Mouse (Mus musculus) CH12.LX (cell line): ENCODE data around the gene Wdr62. TPM values are rescaled to one million over a fixed set of nuclear protein-coding genes. Genes with fewer than 3 reads are reported as not detected.

Experiments used
- DNase-seq: peaks from one replicate; pipeline ENCODE4 v3.0.0-alpha.2; 2013; ENCODE audit errors: extremely low read depth
- H3K27ac ChIP-seq: 2 replicates; pipeline ENCODE4 v1.5.1; 2012; ENCODE audit warnings: low read depth, mild to moderate bottlenecking, control low read depth, moderate library complexity; ENCODE audit not compliant: insufficient read depth
- H3K27me3 ChIP-seq: replicated peaks from 2 replicates; pipeline ENCODE3; 2012; ENCODE audit warnings: inconsistent platforms
- H3K36me3 ChIP-seq, 2 experiments: replicated peaks in 1 of 2; 2 replicates each; pipeline versions ENCODE3 to v1.6.1; 2012; ENCODE audit warnings: inconsistent platforms in 1 of 2, low read length in 1 of 2, mild to moderate bottlenecking in 1 of 2, mixed read lengths in 1 of 2, moderate library complexity in 1 of 2; ENCODE audit not compliant: control insufficient read depth in 1 of 2, insufficient read depth in 1 of 2
- H3K4me1 ChIP-seq, 2 experiments: 2 replicates each; pipeline ENCODE4 v1.6.1; 2012; ENCODE audit warnings: inconsistent platforms in 1 of 2, moderate library complexity in 1 of 2; ENCODE audit not compliant: insufficient read depth in 2 of 2, control insufficient read depth in 1 of 2
- H3K4me2 ChIP-seq: 2 replicates; pipeline ENCODE4 v1.6.1; 2012; ENCODE audit warnings: low read depth, mild to moderate bottlenecking, control low read depth; ENCODE audit not compliant: poor library complexity, insufficient read depth, severe bottlenecking
- H3K4me3 ChIP-seq, 3 experiments: fragments of 150-350 bp in 1 of 3; sonication (generic) in 1 of 3; replicated peaks in 1 of 3; 2 replicates each; pipeline versions ENCODE3 to v1.5.1; 2011 to 2012; ENCODE audit warnings: low read depth in 2 of 3, low read length in 2 of 3, mild to moderate bottlenecking in 2 of 3, moderate library complexity in 2 of 3, control low read depth in 1 of 3, improper control_type of control experiment in 1 of 3, inconsistent platforms in 1 of 3, mixed read lengths in 1 of 3; ENCODE audit not compliant: poor library complexity in 1 of 3
- H3K79me2 ChIP-seq: replicated peaks from 2 replicates; pipeline ENCODE4 v1.6.1; 2012; ENCODE audit warnings: mild to moderate bottlenecking, moderate library complexity; ENCODE audit not compliant: control insufficient read depth, poor library complexity, insufficient read depth, severe bottlenecking; ENCODE audit errors: extremely low read depth
- H3K9ac ChIP-seq: 2 replicates; pipeline ENCODE4 v1.6.1; 2012; ENCODE audit warnings: low read depth, mild to moderate bottlenecking, control low read depth, moderate library complexity; ENCODE audit not compliant: insufficient read depth
- H3K9me3 ChIP-seq: replicated peaks from 2 replicates; pipeline ENCODE3; 2012; ENCODE audit warnings: low read length, inconsistent platforms, mixed read lengths
- BHLHE40 ChIP-seq: IDR thresholded peaks from 2 replicates; pipeline ENCODE4 v1.6.1; 2011; ENCODE audit warnings: mild to moderate bottlenecking, low read depth, low read length, improper control_type of control experiment
- CHD1 ChIP-seq: IDR thresholded peaks from 2 replicates; pipeline ENCODE4 v1.6.1; 2012; ENCODE audit warnings: low read depth, low read length, improper control_type of control experiment, inconsistent platforms
- CHD2 ChIP-seq: IDR thresholded peaks from 2 replicates; pipeline ENCODE4 v1.6.1; 2011; ENCODE audit warnings: low read length, improper control_type of control experiment
- CTCF ChIP-seq, 2 experiments: IDR thresholded peaks in 1 of 2; conservative IDR thresholded peaks in 1 of 2; 2 replicates each; pipeline ENCODE4 v1.5.1; 2011 to 2012; ENCODE audit warnings: low read depth in 2 of 2, low read length in 2 of 2, improper control_type of control experiment in 1 of 2, inconsistent platforms in 1 of 2, mild to moderate bottlenecking in 1 of 2, moderate library complexity in 1 of 2
- E2F4 ChIP-seq: IDR thresholded peaks from 2 replicates; pipeline ENCODE4 v1.6.1; 2011; ENCODE audit warnings: low read depth, low read length, improper control_type of control experiment; ENCODE audit not compliant: insufficient replicate concordance
- ELF1 ChIP-seq: IDR thresholded peaks from 2 replicates; pipeline ENCODE4 v1.6.1; 2014; ENCODE audit warnings: low read depth, mild to moderate bottlenecking, inconsistent platforms, low read length, improper control_type of control experiment
- EP300 ChIP-seq: IDR thresholded peaks from 2 replicates; pipeline ENCODE4 v1.6.1; 2011; ENCODE audit warnings: low read length, improper control_type of control experiment
- GABPA ChIP-seq: IDR thresholded peaks from 2 replicates; pipeline ENCODE4 v1.6.1; 2012; ENCODE audit warnings: low read depth, low read length, improper control_type of control experiment, inconsistent platforms; ENCODE audit not compliant: insufficient replicate concordance
- HCFC1 ChIP-seq: IDR thresholded peaks from 2 replicates; pipeline ENCODE4 v1.6.1; 2012; ENCODE audit warnings: low read depth, mild to moderate bottlenecking, inconsistent platforms, low read length, improper control_type of control experiment
- IRF4 ChIP-seq: IDR thresholded peaks from 2 replicates; pipeline ENCODE4 v1.6.1; 2014; ENCODE audit warnings: low read depth, mild to moderate bottlenecking, inconsistent platforms, low read length, improper control_type of control experiment
- JUN ChIP-seq: IDR thresholded peaks from 2 replicates; pipeline ENCODE4 v1.6.1; 2011; ENCODE audit warnings: low read depth, mild to moderate bottlenecking, low read length, improper control_type of control experiment, moderate library complexity; ENCODE audit not compliant: insufficient read depth
- JUND ChIP-seq: conservative IDR thresholded peaks from 2 replicates; pipeline ENCODE4 v1.6.1; 2011; ENCODE audit warnings: low read depth, low read length, improper control_type of control experiment
- KAT2A ChIP-seq: IDR thresholded peaks from 2 replicates; pipeline ENCODE4 v1.6.1; 2012; ENCODE audit warnings: low read length, improper control_type of control experiment, inconsistent platforms; ENCODE audit not compliant: insufficient replicate concordance
- MAFK ChIP-seq: IDR thresholded peaks from 2 replicates; pipeline ENCODE4 v1.6.1; 2011; ENCODE audit warnings: low read length, improper control_type of control experiment; ENCODE audit not compliant: insufficient replicate concordance
- MAX ChIP-seq: IDR thresholded peaks from 2 replicates; pipeline ENCODE4 v1.6.1; 2011; ENCODE audit warnings: low read length, improper control_type of control experiment
- MAZ ChIP-seq: IDR thresholded peaks from 2 replicates; pipeline ENCODE4 v1.6.1; 2012; ENCODE audit warnings: low read depth, mild to moderate bottlenecking, inconsistent platforms, low read length, improper control_type of control experiment, moderate library complexity
- MEF2A ChIP-seq: IDR thresholded peaks from 2 replicates; pipeline ENCODE4 v1.6.1; 2014; ENCODE audit warnings: low read depth, mild to moderate bottlenecking, inconsistent platforms, low read length, improper control_type of control experiment, borderline replicate concordance
- MXI1 ChIP-seq: IDR thresholded peaks from 2 replicates; pipeline ENCODE4 v1.6.1; 2011; ENCODE audit warnings: mild to moderate bottlenecking, low read depth, low read length, improper control_type of control experiment
- MYC ChIP-seq: IDR thresholded peaks from 2 replicates; pipeline ENCODE4 v1.6.1; 2011; ENCODE audit warnings: low read depth, mild to moderate bottlenecking, improper control_type of control experiment, low read length
- NELFE ChIP-seq: IDR thresholded peaks from 2 replicates; pipeline ENCODE4 v1.6.1; 2011; ENCODE audit warnings: low read depth, low read length, improper control_type of control experiment
- NRF1 ChIP-seq: IDR thresholded peaks from 2 replicates; pipeline ENCODE4 v1.6.1; 2014; ENCODE audit warnings: low read depth, mild to moderate bottlenecking, inconsistent platforms, low read length, improper control_type of control experiment, moderate library complexity
- PAX5 ChIP-seq: IDR thresholded peaks from 2 replicates; pipeline ENCODE4 v1.6.1; 2012; ENCODE audit warnings: low read length, inconsistent platforms, mixed read lengths
- POLR2A ChIP-seq: IDR thresholded peaks from 2 replicates; pipeline ENCODE4 v1.6.1; 2011; ENCODE audit warnings: low read depth, mild to moderate bottlenecking, improper control_type of control experiment, low read length
- POLR2AphosphoS2 ChIP-seq: IDR thresholded peaks from 2 replicates; pipeline ENCODE4 v1.6.1; 2011; ENCODE audit warnings: low read depth, low read length, improper control_type of control experiment
- RAD21 ChIP-seq: IDR thresholded peaks from 2 replicates; pipeline ENCODE4 v1.6.1; 2011; ENCODE audit warnings: low read depth, mild to moderate bottlenecking, low read length, improper control_type of control experiment, moderate library complexity
- RCOR1 ChIP-seq: conservative IDR thresholded peaks from 2 replicates; pipeline ENCODE4 v1.6.1; 2012; ENCODE audit warnings: low read depth, mild to moderate bottlenecking, inconsistent platforms, low read length, improper control_type of control experiment
- SIN3A ChIP-seq: IDR thresholded peaks from 2 replicates; pipeline ENCODE4 v1.6.1; 2012; ENCODE audit warnings: low read length, improper control_type of control experiment, inconsistent platforms
- SMC3 ChIP-seq: IDR thresholded peaks from 2 replicates; pipeline ENCODE4 v1.6.1; 2011; ENCODE audit warnings: low read depth, low read length, improper control_type of control experiment
- TBP ChIP-seq: conservative IDR thresholded peaks from 2 replicates; pipeline ENCODE4 v1.6.1; 2011; ENCODE audit warnings: low read depth, low read length, improper control_type of control experiment
- TCF12 ChIP-seq: IDR thresholded peaks from 2 replicates; pipeline ENCODE4 v1.6.1; 2014; ENCODE audit warnings: low read depth, mild to moderate bottlenecking, inconsistent platforms, low read length, improper control_type of control experiment
- UBTF ChIP-seq: IDR thresholded peaks from 2 replicates; pipeline ENCODE4 v1.6.1; 2012; ENCODE audit warnings: low read depth, mild to moderate bottlenecking, inconsistent platforms, low read length, improper control_type of control experiment, moderate library complexity
- USF1 ChIP-seq: IDR thresholded peaks from 2 replicates; pipeline ENCODE4 v1.6.1; 2014; ENCODE audit warnings: low read depth, mild to moderate bottlenecking, inconsistent platforms, low read length, improper control_type of control experiment
- USF2 ChIP-seq: conservative IDR thresholded peaks from 2 replicates; pipeline ENCODE4 v1.6.1; 2011; ENCODE audit warnings: low read depth, low read length, improper control_type of control experiment
- ZC3H11A ChIP-seq: IDR thresholded peaks from 2 replicates; pipeline ENCODE4 v1.6.1; 2012; ENCODE audit warnings: low read depth, mild to moderate bottlenecking, inconsistent platforms, low read length, improper control_type of control experiment
- ZKSCAN1 ChIP-seq: IDR thresholded peaks from 2 replicates; pipeline ENCODE4 v1.6.1; 2012; ENCODE audit warnings: low read depth, inconsistent platforms, low read length, improper control_type of control experiment, borderline replicate concordance
- ZMIZ1 ChIP-seq: IDR thresholded peaks from 2 replicates; pipeline ENCODE4 v1.6.1; 2012; ENCODE audit warnings: low read depth, mild to moderate bottlenecking, inconsistent platforms, low read length, improper control_type of control experiment
- ZNF384 ChIP-seq: IDR thresholded peaks from 2 replicates; pipeline ENCODE4 v1.6.1; 2012; ENCODE audit warnings: low read depth, low read length, improper control_type of control experiment, inconsistent platforms
- dilution Hi-C: fragments of 300-500 bp; cut with MboI; formaldehyde crosslinking; loops from 2 replicates; pipeline ENCODE4 v1.14.3; 2020; ENCODE audit warnings: low sequenced_read_pairs; ENCODE audit not compliant: extremely low pct_unique_long_range_greater_than_20kb, extremely low pct_ligation_motif_present
- in situ Hi-C: fragments of 300-500 bp; cut with MboI; formaldehyde crosslinking; loops from 3 replicates; pipeline ENCODE4 v1.14.3; 2019; ENCODE audit warnings: low sequenced_read_pairs, low pct_ligation_motif_present, low pct_unique_long_range_greater_than_20kb, mixed read lengths
- polyA plus RNA-seq: library from polyadenylated mRNA; unstranded; fragments of >175 nt; gene quantifications from 2 replicates; pipeline ENCODE4 v1.2.1, GENCODE M21; 2012; ENCODE audit warnings: low read depth; ENCODE audit not compliant: insufficient read length
- total RNA-seq, 2 experiments: library from RNA; depleted of rRNA; stranded (reverse); fragments of 300-350 nt in 1 of 2; fragments of >200 nt in 1 of 2; gene quantifications; 2 replicates each; pipeline ENCODE4 v1.2.3; 2012 to 2014

The Wdr62 gene
- total and polyA plus RNA-seq, 3 experiments = 2.3 to 19.7 (median 5.3) TPM

DNA sequence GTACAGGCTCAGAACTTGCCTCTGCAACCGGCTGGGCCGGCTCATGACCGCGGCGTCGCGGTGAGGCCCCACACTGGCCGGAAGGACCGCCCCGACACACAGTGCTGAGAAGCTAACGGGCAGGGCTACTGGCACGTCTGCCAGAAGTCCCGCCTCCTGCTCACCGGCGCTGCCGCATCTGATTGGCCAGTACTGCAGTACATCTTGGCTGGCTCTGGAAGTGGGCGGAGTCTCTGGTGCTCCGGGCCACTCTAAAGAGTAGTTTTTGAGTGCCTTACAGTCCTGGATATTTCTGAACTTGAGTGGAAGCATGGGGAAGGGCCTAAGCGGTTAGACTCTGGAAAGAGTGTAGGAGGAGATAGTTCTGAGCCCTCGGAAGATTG is 42.1 kb upstream of the Wdr62 start:
- peak; percentile 97 for DNase-seq
- peak overlapping the region; percentile 71 for H3K27ac ChIP-seq
- no peak for TF ChIP-seq EP300
- no peak for TF ChIP-seq CTCF (conservative IDR thresholded peaks at IDR 0.05 in 1 of 2, IDR thresholded peaks at IDR 0.05 in 1 of 2; ENCODE audit: low read depth in 2 of 2, low read length in 2 of 2)
- TF ChIP-seq ZMIZ1 = peak; percentile 78
- TF ChIP-seq MXI1 = no peak; the same call in 1 of the 2 replicates
- TF ChIP-seq POLR2AphosphoS2 = peak; percentile 82; the same call in 1 of the 2 replicates
- TF ChIP-seq KAT2A = peak; percentile 64; the same call in 1 of the 2 replicates
- TF ChIP-seq SIN3A = peak; percentile 82
- no peak for TF ChIP-seq E2F4
- peak; percentile 89 for TF ChIP-seq TBP
- peak; percentile 75 for TF ChIP-seq TCF12
- TF ChIP-seq ZNF384 = no peak
- no peak for TF ChIP-seq JUN
- peak; percentile 82 for TF ChIP-seq CHD2
- TF ChIP-seq MAFK = no peak
- TF ChIP-seq SMC3 = no peak
- no peak; the same call in 1 of the 2 replicates for TF ChIP-seq CHD1
- no peak for TF ChIP-seq GABPA
- TF ChIP-seq POLR2A = peak; percentile 82
- TF ChIP-seq ZC3H11A = no peak
- no peak for TF ChIP-seq USF1
- peak; percentile 85 for TF ChIP-seq NELFE
- TF ChIP-seq USF2 = no peak
- TF ChIP-seq MAX = peak; percentile 38; the same call in 1 of the 2 replicates
- peak; percentile 79 for TF ChIP-seq HCFC1
- no peak for TF ChIP-seq RCOR1
- TF ChIP-seq PAX5 = no peak
- TF ChIP-seq ELF1 = peak; percentile 58
- no peak for TF ChIP-seq JUND
- peak; percentile 36; the same call in 1 of the 2 replicates for TF ChIP-seq BHLHE40
- no peak; the same call in 1 of the 2 replicates for TF ChIP-seq MEF2A
- 0 out of 2 replicates have a peak, but pooled peaks have one; percentile 6 for TF ChIP-seq UBTF
- TF ChIP-seq NRF1 = peak; percentile 61
- no peak for TF ChIP-seq MAZ
- TF ChIP-seq MYC = no peak
- TF ChIP-seq ZKSCAN1 = no peak
- TF ChIP-seq IRF4 = no peak
- TF ChIP-seq RAD21 = no peak
- peak overlapping the region; percentile 89 for H3K9ac ChIP-seq
- in situ Hi-C loops = no loop called here
- H3K9me3 ChIP-seq = peaks cover 11% of the 10 kb centered on the region
- dilution Hi-C loops = no loop called here
- peaks cover under 1 to 36% of the 10 kb centered on the region in 2 experiments for H3K36me3 ChIP-seq
- peak overlapping the region; percentile 64 to 91 (median 70) for H3K4me3 ChIP-seq
- no peaks in the 10 kb centered on the region for H3K79me2 ChIP-seq
- peak overlapping the region; percentile 83 for H3K4me2 ChIP-seq
- H3K4me1 ChIP-seq = peaks cover 12 to 38% of the 10 kb centered on the region in 2 experiments
- H3K27me3 ChIP-seq = peaks cover 3% of the 10 kb centered on the region
